Mouse (Mus musculus): ENCODE measurements at regions not wholly inside any gene's neighbourhood (a gene's known extent, or its start where the extent isn't known, plus 50 kb on each side); places are given as distances from the start of the nearest gene placed in this dataset.
A peak's percentile ranks its signal among the peaks of the same experiment; 100 is the strongest.

DNA sequence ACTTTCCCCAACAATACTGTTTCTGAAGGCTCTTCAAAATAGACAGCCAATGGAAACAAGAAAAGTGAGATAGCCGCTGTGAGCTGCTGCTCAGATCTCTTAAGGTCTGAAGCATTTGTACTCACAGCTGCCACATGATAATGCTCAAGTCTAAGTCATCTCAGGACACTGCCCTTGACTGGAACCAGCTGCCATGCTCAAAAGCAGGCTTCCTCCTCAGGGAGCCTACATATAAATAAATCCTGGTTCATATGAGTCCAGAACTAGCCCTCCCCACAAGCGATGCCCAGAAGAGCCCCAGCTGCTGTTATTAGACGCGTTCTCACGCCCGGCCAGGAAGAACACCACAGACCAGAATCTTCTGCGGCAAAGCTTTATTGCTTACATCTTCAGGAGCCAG, 304.9 kb upstream of the Negr1 start:
- no peak for ATAC-seq

DNA sequence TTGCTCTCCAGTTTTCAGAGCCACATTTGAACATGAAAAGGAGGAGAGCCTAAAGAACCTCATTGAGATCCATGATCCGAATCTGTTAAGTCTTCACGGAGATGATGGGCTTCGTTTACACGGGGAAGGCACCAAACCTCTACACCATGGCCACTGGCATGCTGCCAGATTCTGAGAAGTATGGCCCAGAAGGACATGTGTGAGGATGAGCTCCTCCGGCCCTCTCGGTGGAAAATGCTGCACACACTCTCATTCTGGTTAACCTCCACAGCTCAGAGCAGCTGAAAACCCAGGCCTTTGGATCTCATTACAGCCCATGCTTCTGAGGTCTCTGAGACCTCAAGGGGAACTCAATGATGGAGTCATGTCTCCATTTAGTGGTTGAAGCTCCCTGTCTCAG, 296.9 kb upstream of the Negr1 start:
- no peak for ATAC-seq

DNA sequence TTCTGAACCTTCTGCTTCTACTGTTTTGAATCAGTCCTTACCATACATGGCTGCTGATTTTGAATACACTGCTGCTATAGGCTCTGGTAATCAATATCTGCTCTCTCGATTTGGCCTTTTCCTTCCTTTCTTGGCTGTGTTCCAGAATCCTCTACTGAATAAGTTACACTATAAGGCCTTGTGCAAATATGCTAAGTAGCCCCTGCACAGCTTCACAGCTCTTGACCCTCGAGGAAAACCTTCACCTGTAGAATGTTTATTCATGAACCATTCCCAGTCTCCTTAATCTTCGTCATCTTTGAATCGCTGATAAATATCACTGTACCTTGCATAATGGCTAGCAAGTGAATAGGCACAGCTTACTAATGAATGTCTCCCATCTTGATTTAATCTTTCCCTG, 293.9 kb upstream of the Negr1 start:
- no peak for ATAC-seq

DNA sequence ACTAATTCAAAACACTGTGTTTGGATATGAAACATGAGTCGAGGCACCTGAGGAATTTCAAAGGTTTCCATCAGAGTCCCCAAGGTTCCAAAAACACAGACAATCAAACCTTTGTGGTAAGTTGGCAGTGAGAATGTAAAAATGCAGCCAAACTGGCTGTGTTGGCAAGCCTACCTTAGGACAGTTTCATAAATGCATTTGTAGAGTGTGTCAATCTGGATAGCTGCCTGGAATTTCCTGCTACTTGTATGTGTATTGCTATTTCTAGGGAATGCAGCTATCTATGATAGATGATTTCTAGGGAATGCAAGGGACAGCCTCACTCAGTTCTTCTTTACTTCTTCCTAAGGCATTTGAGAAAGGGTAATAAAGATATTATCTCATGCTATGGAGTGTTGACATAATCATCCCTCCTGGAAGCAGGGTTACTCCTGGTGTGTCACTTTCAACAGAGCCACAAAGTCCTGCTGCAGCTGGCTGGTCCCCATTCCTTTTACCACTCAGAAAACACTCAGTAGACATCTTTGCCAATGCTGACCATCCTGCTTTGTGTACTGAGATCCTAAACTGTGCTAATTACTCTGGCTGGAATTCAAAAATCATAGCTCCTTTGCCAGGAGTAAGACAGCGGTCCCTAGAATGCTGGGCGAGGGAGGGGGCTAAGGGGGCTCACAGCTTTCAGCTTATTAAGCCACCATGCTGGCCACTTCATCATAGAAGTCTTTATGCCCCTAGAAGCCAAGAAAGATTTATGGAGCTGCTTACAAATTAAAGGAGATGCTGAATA, 261.4 kb upstream of the Negr1 start:
- no peak for ATAC-seq

DNA sequence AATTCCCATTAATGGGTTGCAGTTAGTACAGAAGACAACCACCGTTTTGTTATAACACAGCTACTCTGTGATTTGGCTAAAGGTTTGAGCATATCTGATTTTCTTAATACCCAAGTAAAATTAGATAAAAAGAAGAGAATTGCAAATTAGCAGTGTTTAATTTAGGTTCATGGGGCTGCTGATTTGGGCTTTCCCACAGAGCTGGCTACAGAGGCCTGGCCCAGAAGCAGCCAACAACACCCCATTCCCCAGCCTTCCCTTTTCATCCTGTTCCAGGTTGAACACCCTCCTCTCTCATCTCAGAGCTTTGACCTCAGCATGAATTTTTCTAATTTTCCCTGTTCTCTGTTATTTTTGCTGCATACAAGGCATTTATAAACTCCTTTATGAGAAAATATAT, 260.3 kb upstream of the Negr1 start:
- ATAC-seq, result no peak

DNA sequence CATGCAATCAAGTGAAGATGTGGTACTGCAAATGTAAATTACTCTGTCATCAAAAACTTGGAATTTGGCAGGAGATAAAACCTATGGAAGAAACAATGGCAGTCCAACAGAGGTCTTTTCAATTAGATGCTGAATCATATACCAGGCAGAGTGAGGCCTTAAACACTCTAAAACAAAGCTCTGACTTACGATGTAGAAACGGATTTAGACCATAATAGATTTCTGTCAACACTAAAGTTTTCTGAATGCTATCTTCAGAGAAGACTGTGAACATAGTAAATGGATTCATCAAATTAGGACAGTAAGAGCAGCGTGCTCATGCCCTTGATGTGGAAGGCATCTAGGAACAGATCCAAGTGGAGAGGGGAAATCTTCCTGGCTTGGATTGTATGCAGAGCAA, 259.8 kb upstream of the Negr1 start:
- no peak for ATAC-seq

DNA sequence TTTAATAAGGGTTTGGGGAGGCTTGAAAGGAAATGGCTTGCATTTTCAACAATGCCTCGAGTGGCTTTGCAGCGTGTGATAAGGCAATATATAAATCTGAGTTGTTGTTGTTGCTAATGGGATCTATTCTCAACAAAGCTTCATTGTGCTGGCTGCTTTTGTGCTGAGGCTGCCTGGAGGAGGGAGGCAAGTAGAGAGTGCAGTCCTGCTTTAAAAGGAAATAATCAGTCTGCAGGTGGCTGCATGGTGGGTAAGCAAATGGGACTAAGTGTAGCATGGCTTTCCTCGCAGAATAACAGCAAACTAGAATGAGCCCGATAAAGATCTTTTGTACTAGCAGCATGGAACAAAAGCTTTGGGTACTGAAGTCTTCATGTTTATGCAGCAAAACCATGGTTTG, 257.4 kb upstream of the Negr1 start:
- no peak for ATAC-seq

DNA sequence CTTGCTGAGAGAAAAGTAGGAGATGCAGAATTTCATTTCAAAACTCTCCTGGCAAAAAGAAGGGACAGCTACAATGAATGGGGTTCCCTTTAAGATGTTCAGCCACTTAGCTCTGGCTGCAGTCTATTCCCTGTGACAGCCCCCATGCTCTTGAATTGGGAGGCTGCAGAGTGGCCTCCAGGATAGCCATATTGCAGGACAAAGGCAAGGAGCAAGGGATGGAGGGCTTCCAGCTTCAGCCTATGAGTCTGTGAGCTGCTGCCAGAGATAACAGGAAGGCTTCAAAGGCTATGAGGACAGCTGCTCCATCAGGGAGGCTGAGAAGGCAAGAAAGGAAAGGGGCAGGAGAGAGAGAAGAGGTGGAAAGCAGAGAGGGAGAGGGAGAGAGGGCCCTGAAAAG, 256.5 kb upstream of the Negr1 start:
- no peak for ATAC-seq

DNA sequence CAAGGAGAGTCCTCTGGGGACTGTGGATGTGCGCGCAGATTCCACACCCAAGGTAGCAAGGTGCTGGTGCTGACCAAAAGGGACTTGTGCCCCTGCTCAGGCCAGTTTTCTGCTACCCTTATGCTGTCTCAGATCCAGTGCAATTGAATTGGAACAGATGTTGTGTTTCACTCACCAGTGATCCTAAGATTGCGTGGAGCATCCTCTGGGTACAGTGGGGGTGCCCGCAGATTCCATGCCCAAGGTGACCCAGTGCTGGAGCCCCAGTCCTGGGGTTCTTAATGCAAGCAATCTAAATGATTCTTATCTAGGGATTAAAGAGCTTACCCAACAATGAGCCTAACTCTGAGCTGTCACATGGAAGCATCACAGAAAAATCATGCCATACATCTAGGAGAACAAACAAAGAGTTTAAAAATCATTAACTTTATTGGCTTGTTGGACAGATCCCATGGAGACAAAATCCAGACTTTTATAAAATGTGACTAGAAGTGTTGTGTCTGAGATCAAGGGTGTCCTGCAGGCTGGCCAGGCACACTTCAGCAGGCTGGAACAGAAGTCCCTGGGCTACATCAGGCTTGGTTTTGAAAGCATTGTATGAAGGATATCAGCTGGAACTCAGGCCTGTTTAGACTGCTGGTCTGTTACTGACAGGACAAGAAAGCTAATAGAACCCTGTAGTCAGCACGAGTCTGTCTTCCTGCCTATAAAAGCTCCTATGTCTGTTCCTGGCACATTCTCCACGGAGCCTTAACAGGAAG, 226.4 kb upstream of the Negr1 start:
- ATAC-seq, result no peak

DNA sequence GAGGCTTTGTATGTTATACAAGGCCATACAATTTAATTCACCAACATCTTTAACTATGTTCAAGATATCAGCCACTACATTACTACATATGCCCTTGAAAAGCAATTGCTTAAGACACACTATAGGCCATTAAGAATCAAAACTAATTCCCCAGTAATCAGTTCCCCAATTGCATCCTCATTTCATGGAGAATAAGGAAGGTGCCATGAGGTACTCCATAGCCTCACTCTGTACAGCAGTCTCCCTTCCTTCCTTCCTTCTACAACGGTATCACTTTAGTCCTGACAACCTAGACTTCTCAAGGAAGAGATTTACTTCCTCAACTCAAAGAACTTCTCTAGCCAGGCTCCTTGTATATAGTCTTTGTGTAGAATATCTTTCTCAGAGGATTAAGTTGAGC, 220.1 kb upstream of the Negr1 start:
- no peak for ATAC-seq

DNA sequence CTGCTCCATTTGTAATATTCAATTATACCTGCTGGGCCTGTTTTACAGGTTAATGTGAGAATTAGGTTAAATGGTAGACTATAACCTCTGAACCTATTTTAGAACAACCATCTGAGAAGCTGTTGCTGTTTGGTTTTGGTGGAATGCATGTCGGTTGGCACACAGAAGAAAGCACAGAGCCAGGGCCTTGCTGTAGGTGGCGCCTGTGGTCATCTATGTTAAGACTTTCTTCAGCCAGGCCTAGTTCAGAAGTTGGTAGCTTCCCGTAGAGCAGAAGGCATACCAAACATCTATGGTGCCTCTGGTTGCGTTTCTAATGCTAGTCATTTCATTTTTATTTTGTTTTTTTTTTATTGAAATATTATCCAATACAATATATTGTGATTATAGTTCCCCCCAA, 209.9 kb upstream of the Negr1 start:
- ATAC-seq, result no peak

DNA sequence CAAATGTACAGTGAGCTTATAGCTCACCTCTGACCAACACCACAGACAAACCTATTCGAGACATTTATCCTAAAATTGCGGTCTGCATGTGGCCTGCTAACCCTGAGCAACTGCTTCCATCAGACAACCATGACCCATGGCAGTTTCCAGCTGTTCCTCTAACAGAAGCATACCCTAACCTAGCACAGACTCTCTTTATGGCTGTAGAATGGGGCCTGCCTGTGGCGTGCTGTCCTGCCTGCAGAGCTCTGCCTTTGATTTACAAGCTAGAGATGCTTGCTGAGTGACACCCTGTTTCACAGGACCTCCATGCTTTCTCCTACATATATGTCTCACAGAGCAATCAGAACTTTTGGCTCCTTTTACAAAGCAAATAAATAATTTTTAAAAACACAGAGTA, 208.2 kb upstream of the Negr1 start:
- ATAC-seq, result no peak

DNA sequence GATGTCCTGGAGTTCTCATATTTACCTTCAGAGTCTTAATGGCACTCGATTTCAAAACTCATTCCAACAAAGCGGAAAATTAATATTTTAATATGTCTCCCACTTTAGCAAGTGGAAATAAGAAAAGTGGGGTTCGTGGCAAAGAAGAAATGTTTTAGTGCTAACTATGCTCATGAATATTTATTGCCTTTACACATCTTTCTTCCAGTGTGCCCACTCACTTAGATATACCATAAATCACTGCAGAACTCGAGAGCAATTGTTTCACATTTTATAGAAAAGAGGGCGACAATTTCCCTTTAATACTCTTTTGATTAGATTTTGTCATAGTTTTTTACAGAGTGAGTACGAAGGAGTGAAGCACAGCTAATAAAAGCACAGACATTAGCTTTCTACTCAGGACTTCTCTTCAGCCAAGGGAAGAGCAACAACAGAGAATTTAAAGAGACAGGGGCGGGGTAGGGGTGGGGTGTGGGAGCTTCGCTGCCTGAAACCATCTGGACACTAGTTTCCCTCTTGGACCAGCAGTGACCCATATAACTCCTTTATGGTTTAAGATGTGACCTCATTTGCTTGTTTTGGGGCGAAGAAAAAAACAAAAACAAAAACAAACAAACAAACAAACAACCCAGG, 207.6 kb upstream of the Negr1 start:
- ATAC-seq, result no peak

DNA sequence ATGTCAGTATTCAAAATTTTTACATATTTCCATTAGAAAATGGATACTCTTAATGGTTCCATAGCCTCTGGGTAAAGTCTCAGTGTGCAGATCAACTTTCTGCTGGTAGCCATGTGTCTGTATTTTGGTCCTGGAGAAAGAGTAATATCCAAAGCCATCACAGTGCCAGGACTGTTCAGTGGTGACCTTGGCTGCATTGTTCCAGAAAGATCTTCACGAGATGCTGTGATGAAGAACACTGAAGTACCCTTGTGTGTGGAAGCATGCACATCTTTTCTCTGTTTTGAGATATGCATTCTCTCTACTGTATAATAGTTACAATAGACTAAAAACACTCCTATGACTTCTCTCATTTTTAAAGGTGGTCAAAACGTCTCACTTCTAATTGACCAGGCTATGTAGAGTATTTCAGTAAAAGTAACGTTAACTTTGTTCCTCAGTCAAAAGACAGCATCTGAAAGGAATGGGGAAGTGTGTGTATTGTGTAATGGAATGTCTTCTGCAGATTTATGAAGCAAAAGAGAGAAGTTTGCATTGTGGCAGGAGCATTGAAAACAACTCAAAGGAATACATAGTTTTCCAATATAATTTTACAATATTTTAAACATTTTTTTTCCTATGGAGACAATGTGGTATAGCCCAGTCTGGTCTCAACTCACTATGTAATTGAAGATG, 192.8 kb upstream of the Negr1 start:
- no peak for ATAC-seq

DNA sequence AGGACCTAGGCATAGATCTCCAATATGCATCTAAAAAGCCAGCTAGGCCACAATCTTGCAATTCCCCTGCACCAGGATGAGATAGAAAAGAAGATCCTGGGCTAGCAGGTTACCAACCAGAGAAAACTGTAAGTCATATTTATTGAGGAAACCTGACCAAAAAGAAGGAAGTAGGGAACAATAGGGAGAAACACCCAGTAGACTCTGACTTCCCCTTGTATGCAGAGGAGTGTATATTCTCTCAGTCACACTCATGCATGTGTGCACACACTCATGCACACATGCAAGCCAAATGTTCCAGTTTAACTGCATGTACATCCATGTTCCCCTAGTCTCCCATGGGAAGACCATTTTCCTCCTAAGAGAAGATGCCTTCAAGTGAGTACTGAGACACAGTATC, 184.9 kb upstream of the Negr1 start:
- no peak for ATAC-seq

DNA sequence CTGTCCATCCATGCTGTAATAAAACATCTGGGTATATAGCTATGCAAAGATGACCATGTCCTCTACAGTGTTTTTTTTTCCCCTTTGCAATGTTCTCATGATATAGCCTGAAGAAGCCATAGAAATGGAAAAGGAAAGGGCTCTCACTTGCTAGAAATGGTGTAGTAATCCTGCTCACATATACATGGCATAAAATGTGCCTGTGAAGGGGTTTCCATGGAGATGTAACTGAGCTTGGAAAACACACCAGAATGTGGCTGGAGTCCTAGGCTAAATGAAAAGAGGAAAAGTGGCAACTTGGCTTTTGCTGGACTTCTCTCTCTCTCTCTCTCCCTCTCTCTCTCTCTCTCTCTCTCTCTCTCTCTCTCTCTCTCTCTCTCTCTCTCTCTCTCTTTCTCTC, 178.7 kb upstream of the Negr1 start:
- no peak for ATAC-seq

DNA sequence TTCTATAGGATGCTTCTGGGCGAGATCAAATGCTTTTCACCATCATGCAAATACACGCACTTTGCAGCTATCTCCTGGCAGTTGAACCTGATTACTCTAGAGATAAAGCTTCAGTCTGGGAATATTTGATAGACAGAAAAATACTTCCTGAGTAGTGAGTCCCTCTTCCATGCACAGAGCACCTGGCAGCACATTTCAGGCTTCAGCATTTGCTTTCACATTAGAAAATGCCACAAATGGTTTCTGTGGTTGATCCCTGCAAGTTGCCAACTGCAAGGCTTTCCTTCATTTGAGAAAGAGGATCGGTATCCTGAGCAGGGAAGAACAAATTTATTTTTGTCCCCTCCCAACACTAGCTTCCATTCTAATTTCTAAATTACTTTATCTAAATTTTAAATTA, 155.5 kb upstream of the Negr1 start:
- ATAC-seq, result no peak

DNA sequence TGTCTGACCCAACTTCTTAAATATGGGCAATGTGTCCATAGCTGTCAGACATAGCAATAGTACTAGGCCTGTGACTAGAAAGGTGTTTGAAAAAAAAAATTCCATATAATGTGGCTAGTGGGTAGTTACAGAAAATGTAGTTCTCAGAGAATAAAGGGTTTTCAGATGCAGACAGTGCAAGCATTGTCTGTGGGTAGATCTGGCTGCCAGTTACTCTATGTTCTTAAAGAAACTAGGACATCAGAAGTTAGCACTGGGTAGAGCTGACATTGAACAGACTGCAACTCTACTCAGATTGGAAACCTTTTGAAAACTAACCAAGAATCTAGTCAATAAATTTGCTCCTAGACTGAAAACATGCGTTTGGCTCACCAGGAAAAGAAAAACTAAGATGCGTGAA, 154.5 kb upstream of the Negr1 start:
- ATAC-seq, result no peak

DNA sequence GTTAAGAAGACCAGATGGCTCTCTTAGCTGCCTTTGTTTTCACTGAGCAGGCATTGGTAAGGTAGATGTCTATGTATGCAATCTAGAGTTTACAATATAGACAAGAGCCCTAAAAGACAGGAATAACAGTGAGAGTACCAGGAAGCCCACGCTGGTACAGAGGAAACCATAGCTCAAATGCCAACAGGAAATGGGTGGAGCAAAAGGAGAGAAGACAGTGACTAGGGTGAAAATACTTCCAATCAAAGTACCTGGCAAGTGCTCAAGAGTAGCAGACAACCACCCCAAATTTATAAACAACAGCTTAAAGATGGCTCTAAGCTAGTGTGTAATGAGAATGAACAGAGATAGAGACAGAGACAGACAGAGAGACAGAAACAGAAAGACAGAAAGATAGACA, 151.5 kb upstream of the Negr1 start:
- peak; percentile 91 for ATAC-seq

DNA sequence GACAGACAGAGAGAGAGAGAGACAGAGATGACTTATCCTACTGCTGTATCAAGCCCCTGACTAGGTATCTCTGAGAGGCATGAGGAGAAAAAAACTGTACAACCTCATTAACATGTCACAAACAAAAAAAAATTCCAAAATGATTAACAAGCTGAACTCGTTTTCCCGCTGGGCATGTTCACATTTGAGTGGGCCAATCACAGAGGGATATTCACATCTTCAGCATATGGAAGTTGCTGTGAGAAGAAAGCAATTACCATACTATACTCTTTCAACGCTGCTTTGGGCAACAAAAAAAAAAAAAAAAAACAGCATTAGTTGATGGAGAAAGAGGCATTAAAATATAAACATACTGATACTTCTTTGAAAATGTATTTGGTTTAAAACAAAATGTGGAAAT, 148.8 kb upstream of the Negr1 start:
- ATAC-seq, result no peak

DNA sequence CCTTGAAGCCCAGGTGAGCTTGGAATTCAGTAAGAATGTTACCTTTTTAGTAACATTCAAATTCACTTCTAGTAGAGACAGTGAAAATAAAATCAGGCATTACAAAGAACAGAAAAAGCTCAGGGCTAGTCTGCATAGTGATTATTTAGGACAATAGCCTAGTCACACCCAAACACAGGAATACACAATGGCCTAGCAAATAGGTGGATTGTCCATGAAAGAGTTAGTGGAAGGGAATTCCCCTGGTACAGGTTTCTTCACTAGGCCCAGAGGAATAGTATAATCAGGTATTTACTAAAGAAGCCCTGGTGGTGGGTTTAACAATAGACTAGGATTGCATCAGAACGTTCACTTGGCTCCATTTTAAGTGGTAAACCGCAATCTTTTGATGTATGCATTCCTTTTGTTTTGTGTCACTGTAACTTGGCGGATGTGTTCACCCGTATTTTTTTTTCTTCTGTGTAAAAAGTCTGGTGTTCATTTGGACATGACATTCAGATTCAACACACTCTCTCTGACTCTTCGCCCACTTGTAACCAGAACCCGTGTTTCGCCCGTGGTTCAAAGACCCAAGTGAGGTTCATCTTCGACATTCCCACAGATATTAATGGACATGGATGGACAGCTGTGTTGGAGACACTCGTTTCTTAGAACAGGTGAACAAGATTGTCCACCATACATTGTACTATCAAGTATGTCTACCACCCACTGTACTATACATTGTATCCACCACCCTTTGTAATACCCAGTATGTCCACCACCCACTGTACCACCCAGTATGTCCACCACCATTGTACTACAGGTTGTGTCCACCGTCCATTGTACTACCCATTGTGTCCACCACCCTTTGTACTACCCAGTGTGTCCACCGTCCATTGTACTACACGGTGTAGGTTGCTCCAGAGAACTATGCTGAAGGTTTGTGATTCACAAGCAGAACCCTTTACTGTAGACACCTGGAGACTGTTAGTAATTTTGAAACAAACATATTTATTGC, 146.9 kb upstream of the Negr1 start:
- no peak for ATAC-seq

DNA sequence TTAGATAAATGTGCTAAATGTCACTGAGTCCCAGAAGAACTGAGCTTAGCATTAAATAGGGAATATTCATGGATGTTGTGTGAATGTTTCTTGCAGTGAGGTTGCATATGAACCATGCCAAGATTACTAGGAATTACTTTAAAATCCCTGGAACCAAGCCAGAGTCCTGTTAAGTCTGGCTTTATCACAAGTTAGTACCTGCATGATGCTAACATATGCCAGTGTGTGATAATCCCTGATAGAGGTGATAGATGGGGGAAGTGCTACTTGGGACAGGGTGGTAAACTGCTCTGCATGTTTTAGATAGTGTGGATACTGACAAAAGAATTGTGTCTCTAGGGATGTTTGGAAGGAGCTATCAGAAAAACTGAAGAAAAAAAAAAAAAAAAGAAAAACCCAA, 143.5 kb upstream of the Negr1 start:
- no peak for ATAC-seq
